Mouse (Mus musculus) cerebellum, adult (tissue): ENCODE data around the gene Smg6.
A peak's percentile ranks its signal among the peaks of the same experiment; 100 is the strongest.

Experiments used
- ATAC-seq: cut with Nextera tagmentation; 2 replicates; pipeline ENCODE4 v1.9.2; 2017; ENCODE audit warnings: mild to moderate bottlenecking, moderate library complexity, mixed read lengths; ENCODE audit not compliant: insufficient number of reproducible peaks, low FRiP score, low TSS enrichment

Gene Smg6

GRCm38 (mm10) chr11:75200935-75201334 is 275.3 kb downstream of the Smg6 start:
- no peak for ATAC-seq

- no peak for ATAC-seq
Measured at GRCm38 (mm10) chr11:75201721-75202120, 276.1 kb downstream of the Smg6 start.

GRCm38 (mm10) chr11:75203926-75204325 is 278.3 kb downstream of the Smg6 start:
- ATAC-seq = peak; percentile 57; the same call in 1 of the 2 replicates

- no peak for ATAC-seq
Measured at GRCm38 (mm10) chr11:75204472-75204871, 278.8 kb downstream of the Smg6 start.

GRCm38 (mm10) chr11:75206347-75206746 is 280.7 kb downstream of the Smg6 start:
- ATAC-seq = no peak

GRCm38 (mm10) chr11:75209363-75209762 is 283.7 kb downstream of the Smg6 start:
- no peak for ATAC-seq

- no peak for ATAC-seq
Measured at GRCm38 (mm10) chr11:75210093-75210492, 284.5 kb downstream of the Smg6 start.

GRCm38 (mm10) chr11:75210755-75211154 is 285.1 kb downstream of the Smg6 start:
- no peak for ATAC-seq

GRCm38 (mm10) chr11:75212031-75212667 is 286.5 kb downstream of the Smg6 start:
- ATAC-seq = peak; percentile 65

- ATAC-seq = no peak
Measured at GRCm38 (mm10) chr11:75212876-75213275, 287.3 kb downstream of the Smg6 start.

GRCm38 (mm10) chr11:75213372-75214080 is 287.9 kb downstream of the Smg6 start:
- no peak for ATAC-seq
